Mouse (Mus musculus) cerebellum, adult 8-10 months (tissue): ENCODE measurements around the gene Cdc5l.

Experiments
- DNase-seq: peaks from one replicate; pipeline ENCODE4 v3.0.0; 2022

Gene Cdc5l

GRCm38 (mm10) chr17:45359443-45359842 lies 74.1 kb downstream of the Cdc5l start:
- DNase-seq = no peak

DNA sequence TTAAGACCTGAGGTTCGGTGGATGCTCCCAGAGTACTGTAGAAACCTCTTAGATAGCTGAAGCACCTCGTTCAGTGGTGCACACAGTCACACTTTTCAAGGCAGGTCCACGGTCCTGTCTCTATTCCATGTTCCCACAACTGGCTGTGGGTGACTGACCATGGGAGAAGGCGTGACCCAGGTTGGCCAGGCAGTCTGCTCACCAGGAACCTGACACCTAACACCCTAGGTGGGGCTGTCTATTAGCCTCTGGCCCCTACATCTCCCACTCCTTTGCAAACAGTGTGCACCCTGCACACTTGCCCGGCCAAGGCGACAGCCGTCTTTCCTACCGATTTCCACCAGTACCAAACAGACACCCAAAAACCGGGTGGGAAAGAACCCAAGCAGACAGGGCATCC lies 77.1 kb downstream of the Cdc5l start:
- no peak for DNase-seq

DNA sequence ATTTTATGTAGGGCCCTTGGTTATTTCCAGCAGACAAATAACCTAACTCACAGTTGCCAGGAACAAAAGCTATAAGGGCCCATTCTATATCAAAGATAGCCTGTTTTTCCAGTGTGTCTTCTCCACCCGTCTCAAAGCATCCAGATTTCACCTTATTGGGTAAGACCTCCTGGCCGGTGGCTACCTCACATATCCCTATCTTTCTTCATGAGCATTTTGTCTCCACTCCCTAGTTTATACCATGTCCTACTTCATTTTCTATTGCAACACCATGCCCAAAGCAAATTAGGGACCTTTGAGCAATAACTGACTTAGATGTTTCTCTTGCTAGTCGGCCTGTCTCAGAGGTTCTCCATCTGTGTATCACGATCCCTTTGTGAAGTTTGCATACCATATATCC lies 85.6 kb downstream of the Cdc5l start:
- DNase-seq = no peak
